Mouse (Mus musculus) c-Kit-negative CD71-positive TER-119-positive erythroid progenitor cells, embryonic 14.5 days (primary cell): ENCODE results near the gene BC107364.
"Not testable (repeated sequence)": the region's sequence is repeated elsewhere in the genome, so short reads cannot be mapped to it uniquely, and the experiment has no call there.

Experiments used
- DNase-seq: peaks from one replicate; pipeline ENCODE4 v3.0.0-alpha.2; 2013; ENCODE audit warnings: low read depth, low spot score

BC107364 gene

DNA sequence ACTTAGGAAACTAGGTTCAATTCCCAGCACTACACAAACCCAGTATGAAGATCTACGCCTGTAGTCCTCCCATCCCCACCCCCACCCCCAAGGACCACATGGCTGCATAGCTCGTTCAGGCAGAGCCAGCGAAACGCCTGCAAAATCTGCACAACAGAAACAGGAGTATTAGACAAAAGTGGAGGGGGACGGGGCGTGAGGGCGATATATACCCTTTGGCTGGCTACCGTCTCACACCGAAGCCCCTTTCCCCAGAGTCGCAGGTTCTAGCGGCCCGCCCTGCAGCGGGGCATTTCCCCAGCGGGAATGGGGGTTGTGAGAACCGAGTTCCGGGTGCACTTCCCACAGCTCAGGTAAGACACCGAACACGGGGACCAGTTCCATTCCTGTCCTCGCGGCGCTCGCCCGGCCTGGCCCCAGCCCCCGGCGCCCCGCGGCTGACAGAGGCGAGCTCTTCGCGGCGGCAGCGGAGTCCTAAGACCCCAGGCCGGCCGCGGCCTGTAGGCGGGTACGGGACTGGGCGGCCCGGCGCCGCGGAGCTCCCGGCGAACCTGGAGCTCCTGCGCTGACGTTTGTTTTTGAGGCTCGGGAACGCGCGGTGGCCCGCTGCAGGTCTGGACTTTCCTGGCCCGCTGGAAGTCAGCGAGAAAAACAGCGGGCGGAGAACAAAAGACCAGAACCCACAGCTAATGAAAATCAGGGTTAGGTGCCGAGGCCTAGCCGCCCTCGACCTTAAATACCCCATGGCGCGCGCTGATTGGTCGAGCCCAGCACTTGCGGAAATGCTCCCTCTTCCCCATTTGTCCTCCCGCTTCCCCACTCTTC, 37.8 kb downstream of the BC107364 start:
- peak; percentile 66 for DNase-seq

DNA sequence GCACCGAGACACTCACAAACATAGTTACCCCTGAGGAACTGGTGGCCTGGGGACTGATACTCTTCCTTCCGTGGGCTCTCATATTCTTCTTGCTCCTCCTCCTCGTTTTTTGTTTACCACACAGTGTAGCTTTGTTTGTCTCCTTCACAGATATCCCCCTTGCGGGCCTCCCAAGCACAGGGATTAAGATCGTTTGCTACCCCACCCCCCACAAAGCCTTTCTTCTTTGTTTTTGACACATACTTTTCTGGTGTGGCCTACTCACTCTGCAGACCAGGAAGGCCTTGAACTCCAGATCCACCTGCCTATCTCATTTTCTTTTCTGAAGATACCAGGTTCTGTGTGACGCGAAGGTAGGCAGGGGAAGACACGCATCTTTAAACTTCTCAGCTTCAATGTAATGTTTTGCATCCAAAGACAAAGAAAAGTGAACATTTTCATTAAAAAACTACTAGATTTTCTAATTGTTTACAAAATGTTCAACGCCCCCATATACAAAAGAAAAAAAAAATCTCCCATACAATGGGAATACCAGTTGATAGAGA, 38.5 kb downstream of the BC107364 start:
- no peak for DNase-seq

DNA sequence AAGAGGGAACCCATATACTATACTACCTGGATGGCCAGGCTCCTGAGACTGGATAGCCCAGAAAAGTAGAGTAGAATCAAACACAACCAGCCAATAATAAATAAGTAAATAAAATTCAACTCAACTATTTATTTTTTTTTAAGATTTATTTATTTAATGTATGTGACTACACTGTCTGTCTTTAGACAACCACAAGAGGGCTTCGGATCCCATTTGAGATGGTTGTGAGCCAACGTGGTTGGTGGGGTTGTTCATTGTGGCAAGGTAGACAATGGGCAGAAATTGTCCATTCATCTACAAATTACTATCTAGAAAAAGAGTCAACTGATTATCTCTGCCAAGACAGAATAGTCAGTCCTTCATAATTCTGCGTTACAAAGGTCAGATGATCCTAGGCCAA, 40.3 kb downstream of the BC107364 start:
- DNase-seq, result no peak

DNA sequence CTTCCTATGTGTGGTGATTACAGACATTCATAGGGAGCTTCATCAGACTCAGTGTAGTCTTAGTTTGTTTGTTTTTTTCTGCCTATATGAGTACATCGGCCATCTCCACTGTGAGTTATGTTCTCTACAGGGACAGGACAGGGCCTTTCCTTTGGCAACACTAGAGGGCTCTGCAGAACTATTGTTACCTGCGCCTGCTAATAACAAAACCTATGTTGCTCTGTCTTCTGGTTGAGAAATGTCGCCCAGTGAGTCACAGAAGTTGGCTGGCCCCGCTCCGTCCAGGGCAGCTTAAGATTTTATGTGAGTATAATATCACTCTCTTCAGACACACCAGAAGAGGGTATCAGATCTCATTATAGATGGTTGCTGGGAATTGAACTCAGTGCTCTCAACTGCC, 41.1 kb downstream of the BC107364 start:
- DNase-seq, result no peak

DNA sequence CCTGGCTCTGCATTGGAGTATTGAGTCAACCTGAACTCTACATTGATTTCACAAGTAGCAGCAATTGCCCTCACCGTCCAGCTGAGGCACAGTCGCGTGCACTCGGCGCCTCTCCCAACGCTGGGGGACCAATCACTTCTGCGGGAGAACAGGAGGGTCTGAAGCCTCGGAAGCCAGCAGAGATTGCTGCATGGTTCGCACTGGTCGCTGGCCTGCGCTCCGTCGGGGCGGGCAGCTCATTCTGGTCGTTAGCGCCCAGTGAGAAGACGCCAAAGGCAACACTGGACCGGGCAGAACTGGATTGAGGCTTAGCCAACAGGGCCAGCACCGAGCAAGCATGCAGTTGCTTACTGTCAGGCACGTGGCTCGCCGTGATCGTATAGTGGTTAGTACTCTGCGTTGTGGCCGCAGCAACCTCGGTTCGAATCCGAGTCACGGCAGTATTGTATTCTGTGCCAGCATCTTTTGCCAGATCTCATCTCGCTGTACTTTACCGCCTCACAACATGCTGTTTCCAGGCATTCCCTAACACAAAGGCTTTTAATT, 42.3 kb downstream of the BC107364 start:
- DNase-seq, result no peak

DNA sequence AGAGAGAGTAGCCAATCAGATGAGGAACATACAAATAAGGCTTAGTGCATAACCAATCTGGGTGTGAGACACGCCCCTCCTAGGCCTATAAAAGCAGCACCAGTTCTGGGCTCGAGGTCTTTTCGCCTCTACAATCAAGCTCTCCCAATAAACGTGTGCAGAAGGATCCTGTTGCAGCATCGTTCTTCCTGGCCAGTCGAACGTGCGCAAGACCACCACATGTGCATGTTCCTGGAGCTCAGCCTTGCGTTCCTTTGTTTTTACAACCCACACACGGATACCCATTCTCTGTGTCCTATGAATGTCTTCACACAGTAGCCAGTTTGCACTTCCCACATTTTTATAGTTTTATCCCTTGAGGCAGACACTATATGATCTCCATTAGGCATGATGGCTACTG, 44.0 kb downstream of the BC107364 start:
- not testable (repeated sequence) for DNase-seq

DNA sequence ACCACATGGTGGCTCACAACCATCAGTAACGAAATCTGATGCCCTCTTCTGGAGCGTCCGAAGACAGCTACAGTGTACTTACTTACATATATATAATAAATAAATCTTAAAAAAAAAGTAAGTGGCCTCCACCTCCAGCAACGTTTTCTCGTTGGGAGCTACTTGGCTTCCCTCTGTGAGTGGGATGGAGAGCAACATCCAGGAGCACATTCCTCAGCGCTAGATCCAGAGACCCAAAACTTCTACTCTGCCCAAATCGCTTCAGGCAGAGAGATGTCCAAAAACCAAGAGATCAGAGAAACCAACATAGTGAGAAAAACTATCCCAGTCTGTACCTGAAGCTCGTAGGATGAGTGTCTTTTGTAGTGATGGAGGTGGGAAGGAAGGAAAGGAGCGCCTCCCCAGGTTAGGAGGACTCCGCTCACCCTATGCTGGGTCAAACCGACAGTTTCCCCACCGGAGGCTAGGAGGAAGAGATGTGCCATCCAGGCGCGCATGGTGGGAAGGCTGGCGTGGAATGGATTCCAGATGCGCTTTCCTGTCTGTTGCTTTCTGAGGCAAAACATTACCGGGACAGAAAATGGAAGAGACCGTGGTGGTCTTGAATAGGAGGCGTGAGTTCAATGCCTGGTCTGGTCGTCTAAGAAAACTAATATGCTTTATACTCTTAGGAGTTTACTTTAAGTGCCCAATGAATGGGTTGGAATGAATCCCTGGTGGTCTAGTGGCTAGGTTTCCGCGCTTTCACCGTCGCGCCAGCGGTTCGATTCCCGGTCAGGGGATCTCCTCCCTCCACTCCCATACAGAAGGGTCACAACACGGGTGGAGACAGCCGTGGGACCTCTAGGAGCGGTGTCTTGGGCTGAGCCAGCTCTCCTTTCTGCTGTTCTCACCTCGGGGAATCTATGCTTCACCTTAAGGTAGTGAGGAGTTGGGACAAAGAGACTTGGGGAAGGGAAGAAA, 46.3 kb downstream of the BC107364 start:
- no peak for DNase-seq

DNA sequence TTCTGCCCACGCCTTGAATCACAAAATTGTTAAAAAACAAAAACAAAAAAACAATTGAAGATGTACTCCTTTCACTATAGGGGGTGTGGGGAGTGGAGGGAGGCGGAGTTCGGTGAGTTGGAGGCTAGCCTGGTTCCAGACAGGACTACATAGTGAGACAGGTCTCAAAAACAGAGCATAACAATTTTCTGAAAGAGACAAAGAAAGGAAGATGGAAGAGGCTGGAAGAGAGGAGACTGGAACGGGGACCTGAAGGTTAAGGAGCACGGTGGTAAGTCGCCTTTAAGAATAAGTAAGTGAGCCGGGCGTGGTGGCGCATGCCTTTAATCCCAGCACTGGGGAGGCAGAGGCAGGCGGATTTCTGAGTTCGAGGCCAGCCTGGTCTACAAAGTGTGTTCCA, 47.1 kb downstream of the BC107364 start:
- DNase-seq, result no peak

DNA sequence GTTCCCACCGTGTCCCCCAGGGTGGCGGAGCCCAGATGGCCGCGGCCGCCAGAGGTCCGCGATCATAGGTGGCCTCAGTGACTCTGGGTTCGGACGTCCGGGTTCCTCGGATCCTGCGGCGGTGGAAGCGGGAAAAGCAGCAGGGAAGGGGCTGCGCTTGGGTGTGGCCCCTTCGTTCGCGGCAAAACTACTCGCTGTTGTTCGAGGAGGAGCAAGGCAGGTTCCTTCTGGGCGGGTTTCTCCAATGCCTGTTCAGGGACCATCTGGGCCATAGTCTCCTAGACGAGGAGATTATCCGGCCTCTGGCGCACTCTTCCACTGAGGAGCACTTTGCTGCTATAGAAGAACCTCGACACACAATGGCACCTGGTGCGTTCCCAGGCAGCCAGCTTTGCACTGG, 47.7 kb downstream of the BC107364 start:
- DNase-seq, result no peak

DNA sequence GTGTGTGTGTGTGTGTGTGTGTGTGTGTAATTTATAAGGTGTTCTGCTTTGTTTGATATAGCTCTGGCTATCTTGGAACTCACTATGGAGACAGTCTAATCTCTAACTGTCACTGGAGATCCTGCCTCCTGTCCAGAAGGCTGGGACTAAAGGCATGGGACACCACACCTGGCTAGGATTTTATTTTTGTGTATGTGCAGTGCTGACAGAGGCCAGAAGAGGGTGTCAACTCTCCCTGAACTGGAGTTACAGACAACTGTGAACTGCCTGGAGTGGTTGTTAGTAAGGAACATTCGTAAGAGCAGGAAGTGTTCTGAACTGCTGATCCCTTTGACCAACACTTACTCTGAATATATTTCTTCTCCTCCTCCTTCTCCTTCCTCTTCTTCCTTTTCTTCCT, 49.1 kb downstream of the BC107364 start:
- DNase-seq, result no peak

DNA sequence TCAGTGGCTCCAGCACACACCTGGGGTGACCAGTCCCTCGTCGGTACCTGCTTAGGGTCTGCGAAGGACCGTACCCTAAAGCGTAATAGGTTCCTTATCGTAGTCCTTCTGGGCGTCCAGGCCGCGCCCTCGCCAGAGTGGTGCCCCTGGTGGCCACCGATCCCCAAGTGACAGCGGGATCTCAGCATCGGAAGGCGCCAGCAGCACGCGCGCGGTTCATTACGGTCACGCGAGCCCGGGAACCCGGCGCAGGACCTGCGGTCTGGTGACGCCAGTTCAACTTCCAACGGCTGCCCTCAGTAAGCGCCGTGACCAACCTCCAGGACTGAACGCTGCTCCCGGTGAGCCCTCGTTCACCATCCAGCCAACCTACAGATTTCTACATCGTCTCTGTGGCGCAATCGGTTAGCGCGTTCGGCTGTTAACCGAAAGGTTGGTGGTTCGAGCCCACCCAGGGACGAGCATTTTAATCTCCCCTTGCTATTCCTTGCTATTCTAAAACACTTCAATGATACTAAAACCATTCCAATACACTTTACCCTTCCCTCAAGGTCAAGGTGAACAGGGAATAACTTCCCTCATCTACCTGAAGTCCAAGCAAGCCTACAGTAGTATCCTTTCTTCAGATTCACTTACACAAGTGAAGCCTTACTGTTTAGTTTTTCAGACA, 50.1 kb downstream of the BC107364 start:
- no peak for DNase-seq

DNA sequence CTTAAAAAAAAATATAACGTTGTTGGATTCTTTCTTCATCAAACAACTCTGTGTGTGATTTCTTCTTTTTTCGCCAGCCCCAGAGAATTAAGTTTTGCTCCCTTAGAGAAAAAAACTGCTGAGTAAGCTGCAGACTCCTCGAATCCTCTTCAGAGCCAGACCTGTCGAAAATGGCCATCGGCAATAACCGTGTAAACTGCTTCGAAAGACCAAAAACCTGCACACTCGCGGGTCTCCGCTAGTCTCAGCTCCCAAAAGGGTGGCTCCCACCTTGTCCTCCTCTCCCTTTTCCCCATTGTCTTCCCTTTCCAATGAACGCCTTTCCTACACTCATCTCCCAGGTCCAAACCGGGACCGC, 50.7 kb downstream of the BC107364 start:
- no peak for DNase-seq

DNA sequence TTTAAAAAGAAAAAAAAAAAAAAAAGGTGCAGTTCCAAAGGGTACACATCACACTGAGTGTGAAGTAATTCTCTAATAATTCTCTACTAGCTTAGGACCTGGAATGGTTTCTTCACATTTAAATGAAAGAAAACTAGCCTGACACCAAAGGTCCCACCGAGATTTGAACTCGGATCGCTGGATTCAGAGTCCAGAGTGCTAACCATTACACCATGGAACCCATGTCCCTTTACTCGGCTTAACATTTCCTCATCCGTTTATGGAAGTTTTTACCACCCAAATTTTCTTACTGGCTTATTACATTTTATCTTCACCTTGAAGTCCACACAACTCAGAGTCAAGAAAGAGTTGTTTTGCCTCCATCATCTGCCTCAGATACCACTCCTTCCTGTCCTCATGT, 53.2 kb downstream of the BC107364 start:
- DNase-seq, result no peak

DNA sequence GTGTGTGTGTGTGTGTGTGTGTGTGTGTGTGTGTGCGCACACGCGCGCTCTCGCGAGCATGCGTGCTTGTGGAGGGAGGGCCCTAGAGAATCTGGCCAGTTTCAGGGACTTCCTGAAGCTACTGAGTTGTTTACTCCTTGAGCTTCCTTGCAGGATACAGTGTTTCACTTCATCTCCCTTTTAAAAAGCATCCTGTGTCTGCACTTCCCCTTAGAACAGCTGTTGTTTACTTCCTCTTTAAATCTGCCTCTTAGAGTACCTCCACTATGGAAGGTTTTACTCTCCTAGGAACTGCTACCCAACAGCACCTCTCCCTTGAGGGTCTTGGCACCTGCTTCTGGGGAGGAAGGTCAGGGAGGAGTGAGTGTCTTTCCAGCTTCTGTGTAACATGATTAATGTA, 55.2 kb downstream of the BC107364 start:
- no peak for DNase-seq

DNA sequence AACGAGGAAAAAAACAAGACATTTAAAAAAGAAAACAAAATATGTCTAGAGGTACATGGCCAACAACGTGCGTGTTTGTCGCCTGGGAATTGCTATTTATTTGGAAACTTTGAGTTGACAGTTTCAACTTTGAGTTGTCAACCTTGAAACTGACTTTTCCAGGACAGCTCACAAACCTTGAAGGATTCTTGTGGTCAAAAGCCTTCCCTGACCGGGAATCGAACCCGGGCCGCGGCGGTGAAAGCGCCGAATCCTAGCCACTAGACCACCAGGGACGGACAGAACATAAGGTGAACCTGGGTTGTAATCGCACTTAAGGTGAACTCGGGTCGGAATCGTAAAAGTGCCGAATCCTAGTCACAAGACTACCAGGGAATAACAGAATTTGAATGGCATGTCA, 64.9 kb downstream of the BC107364 start:
- DNase-seq, result not testable (repeated sequence)
